Mouse (Mus musculus) heart, adult 9 months (tissue): ENCODE measurements at regions not wholly inside any gene's neighbourhood (a gene's known extent, or its start where the extent isn't known, plus 50 kb on each side); places are given as distances from the start of the nearest gene placed in this dataset.

ENCODE experiments used
- DNase-seq, 2 experiments: peaks; one replicate each; pipeline ENCODE4 v3.0.0; 2022; ENCODE audit warnings: low spot score in 2 of 2

DNA sequence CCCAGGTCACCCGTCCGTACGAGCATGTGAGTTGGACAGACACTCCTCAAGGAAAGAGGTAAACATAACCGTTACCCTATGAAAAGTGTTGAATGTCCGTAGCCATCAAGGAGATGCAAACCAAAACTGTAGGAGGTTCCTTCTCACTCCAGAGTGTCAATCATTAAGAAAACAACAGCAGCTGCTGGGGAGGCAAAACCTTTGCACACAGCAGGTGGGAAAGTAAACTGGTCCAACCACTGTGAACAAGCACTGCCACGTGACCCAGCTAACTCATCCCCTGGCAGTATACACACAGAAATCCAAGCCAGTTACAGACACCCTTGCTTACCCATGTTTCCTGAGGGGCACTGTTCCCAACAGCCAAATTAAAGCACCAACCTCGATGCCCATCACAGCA lies 54.7 kb upstream of the Irx5 start:
- no peak for DNase-seq

DNA sequence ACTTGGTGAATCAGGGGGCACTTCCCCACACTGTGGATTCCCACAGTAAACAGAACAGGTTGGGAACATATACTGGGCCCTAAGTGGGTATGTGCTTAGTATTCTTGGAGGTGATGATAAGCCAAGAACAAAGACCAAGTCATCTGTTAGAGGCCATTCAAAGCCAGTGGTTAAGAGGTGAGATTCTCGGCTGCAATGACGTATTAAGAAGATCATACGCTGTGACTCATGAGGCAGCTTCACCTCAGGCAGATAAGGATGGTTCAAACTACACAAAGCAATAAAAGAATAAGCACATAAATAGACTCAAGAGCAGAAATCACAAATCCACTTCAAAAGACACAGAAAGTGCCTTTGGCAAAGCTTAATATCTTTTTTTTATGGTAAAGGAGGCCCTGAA lies 56.4 kb upstream of the Irx5 start:
- DNase-seq: no peak

DNA sequence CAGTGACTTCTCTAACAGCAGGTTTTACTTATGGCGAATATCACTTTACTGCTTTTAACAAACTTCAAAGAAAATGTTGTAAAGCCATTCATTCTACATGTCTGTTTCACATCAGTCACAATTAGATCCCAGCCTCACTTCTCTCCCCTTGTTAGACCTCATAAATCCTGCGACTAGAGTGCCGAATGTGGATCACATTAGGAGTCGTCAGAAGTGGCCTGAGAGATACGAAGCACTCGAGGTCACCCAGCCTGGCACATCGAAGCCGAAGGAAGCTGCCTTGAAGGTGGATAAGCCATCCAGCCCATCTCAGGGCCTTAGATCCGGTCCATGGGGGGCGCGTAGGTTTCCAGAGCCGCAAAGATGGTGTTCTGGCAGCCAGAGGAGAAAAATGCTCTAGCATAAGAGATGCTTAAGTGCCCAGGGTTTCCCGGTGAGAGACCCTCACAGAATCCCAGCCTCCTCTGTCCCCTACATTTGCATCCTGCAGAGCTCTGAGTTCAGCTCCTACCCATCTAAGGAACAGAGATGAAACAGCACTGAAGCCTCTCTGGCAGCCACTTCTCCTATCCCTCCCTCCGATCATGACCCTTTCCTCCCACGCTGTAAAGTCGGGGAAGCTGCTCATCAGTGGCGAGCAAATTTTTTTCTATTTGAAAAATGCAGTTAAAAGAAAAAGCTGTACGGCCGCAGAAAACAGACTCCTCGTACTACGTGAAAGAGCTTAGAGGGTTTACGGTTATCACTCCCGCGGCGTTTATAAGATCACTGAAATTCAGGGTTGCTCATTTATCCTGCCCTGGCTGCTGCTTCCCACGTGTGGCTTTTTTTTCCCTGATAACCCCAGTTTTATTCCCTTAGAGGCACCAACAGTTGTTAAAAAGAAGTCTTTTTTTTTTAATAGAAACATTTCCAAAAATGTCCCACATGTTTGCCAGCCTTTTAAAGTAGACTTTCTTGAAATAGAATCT lies 70.3 kb upstream of the Irx5 start:
- no peak for DNase-seq

DNA sequence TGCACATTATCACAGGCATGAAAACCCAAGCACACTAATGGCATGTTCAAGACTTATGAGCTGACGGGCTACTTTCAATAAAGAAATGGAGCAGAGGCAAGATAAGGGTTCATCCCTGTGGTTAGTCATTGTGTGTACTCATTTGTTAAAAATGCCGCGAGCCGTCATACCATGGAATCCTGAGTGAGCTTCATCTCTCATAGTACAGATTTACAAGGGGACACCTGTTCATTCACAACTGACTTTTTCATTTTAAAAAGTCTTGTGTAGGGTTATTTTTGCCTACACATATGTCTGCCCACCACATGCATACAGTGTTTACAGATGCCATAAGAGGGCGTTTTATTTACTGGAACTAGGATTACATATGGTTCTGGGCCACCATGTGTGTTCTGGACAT lies 81.7 kb upstream of the Irx5 start:
- DNase-seq: no peak

DNA sequence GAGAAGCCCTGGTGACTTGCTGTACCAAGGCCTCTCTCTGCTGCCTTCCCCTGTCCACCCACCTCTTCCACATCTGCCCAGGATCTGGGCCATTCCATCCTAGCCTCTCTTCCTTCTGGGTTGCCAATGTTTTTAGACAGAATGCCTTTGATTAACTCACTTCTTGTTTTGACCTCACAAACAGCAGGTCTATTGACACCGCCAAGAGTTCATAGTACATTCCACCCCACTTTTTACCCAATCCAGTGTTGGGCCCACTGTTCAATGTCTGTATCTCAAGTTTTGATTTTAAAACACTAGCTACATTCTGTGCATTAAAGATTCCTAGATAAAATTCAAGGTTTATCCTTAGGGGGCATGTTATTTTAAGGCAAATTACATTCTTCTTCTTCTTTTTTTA lies 84.7 kb upstream of the Irx5 start:
- DNase-seq: no peak

DNA sequence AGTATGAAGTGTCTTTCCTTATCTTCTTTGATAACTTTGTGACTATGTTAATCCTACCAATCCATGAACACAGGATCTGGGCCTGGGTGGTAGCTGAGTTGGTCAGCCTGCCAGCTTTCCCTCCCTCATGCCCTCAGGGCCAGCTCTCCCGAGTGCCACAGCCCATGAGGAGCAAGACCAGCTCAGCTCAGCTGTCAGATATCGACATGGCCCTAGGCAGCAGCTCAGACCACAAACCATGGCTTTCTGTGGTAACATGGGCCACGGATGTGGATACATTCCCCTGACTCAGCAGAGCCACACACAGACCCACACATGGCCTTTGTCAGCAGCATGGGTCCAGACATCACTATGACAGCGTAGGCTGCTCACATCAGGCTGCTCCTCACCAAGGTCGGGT lies 85.4 kb upstream of the Irx5 start:
- no peak for DNase-seq

DNA sequence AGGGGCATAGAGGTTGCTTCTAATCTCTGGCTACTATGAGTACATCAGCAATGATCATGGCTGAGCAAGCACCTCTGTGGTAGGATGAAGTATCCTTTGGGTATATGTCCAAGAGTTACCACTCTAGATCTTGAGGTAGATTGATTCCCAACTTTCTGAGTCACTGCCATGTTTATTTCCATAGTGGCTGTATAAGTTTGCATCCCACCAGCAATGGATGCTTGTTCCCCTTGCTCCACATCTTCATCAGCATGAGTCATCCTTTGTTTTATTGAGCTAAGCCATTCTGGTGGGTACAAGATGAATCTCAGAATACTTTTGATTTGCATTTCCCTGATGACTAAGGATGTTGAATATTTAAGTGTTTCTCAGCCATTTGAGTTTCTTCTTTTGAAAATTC lies 86.8 kb upstream of the Irx5 start:
- no peak for DNase-seq

DNA sequence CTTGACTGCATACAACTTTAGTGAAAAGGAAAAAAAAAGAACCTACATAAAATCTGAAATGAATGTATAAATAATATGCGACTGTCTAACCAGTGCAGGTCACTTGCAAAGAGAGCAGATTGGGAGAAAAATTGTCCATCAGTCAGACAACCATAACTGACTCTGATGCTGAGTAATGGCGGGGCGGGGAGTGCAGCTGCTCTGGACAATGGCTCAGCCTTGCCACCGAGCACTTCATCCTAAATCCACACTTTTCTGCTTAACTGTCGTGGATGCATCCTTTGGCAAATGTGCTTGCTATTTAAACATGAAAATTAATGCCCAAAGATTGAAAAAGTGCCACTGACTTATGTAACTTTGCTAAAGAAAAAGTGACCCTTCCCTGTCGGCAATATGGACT lies 90.0 kb upstream of the Irx5 start:
- no peak for DNase-seq

DNA sequence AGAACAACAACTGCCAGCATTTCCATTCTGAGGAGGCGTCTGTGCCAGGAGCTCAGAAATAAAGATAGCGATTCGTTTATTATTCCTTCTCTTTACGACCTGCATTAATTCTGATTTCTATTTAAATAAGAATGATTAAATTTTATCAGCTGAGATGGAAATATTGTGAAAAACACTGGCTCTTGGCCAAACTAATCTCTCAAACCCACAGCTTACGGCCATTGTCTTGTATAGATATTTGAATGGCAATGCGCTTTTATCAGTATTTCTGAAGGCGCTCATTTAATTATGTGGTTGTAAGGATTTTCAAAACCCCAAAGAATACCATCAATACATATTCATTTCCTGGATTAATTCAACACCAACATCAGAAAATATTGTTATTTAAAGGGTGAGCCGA lies 97.4 kb upstream of the Irx5 start:
- no peak for DNase-seq

DNA sequence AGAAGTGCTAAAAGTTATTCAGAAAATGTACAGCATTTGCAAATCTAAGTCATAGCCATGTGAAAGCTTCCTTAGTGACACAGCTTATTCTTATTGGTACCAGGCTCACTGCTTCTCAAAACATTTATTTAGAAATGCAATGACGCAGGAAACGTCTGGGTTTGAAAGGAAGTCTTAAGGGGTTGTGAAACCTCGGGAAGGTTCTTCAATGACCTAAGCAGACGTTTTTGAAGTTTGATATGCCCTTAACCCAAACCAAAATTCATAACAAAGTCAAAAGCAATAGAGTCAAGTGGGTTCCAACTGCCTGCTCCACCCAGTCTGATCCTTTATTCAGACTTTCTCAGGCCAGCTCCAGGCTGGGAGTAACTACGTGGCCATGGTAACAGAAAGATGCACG lies 99.2 kb upstream of the Irx5 start:
- DNase-seq: no peak

DNA sequence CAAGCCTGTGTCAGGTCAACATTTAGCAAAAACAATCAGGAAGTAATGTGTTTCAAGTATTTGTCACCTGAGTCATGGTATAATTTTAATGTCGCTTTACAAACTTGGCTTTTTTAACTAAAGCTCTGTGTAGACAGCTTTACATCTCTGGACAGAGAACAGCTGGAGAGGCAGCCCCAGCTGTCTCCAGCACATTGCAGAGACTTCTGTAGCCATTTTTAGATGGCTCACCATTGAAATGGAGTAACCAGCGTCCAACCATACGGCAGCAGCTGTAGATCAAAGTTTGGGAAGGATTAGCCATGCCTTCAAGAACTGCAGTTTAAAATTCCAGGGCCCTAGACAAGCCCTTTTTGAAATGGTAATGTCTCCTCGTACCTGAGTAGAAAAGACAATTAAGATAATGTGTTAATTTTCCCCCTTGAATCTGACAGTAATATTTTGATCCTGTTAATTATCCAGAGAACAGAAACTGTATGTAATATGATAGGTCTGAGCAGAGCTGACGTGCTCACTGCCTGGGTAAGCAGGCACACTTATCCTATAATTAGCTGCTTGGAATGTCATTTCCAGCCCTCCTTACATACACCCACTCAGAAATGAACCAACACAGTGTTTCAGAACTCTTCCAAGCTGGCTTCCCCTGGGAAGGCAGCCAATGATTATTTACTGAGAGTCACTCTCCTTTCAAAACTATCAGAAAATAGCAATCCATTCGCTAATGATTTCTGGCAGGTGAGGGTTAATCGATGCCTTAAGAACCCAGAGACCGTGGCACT lies 104.6 kb upstream of the Irx5 start:
- no peak for DNase-seq

DNA sequence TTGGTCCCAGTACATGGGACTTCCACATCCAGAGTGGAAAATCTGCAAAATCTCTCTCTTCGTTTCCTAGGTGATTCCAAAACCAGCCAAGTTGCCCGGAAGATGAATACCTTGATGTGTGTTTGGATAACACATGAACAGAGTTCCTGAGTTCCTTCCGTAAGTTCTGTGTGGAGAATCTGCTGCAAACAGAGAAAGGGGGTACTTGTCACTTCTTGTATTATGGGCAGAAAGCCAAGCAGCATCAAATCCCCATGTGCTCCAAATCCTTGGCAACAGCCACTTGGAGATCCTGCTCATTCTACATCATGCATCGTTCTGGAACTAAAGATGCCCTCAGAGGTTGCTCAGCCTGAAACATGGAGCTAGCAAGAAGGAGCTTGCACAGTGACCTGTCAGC lies 111.1 kb upstream of the Irx5 start:
- no peak for DNase-seq

DNA sequence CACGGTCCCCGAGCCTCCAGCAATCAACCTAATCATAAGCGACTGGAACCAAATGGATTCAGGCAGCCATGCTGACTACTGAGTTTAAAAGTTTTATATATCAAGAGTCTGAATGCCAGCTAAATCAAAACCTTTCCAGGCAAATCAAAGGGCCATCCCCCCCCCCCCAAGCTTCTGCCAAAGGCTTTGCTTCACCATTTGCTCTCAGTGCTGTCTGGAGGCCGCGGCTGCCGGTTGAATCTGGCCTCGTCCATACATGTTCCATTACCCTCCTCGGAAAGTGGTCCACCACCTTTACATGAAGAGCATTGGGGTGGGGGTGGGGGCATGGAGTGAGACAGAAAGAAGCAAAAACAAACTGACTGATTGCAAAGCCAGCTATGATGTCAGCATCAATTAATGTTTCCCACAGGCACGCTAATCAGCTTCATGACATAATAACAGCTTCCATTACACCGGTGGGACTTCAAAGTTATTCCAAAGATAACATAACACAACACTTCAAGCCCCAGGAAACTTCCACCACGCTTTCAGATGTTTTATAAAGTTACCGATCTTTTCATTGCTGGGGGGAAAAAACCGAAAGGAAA lies 116.6 kb upstream of the Irx5 start:
- DNase-seq: no peak

DNA sequence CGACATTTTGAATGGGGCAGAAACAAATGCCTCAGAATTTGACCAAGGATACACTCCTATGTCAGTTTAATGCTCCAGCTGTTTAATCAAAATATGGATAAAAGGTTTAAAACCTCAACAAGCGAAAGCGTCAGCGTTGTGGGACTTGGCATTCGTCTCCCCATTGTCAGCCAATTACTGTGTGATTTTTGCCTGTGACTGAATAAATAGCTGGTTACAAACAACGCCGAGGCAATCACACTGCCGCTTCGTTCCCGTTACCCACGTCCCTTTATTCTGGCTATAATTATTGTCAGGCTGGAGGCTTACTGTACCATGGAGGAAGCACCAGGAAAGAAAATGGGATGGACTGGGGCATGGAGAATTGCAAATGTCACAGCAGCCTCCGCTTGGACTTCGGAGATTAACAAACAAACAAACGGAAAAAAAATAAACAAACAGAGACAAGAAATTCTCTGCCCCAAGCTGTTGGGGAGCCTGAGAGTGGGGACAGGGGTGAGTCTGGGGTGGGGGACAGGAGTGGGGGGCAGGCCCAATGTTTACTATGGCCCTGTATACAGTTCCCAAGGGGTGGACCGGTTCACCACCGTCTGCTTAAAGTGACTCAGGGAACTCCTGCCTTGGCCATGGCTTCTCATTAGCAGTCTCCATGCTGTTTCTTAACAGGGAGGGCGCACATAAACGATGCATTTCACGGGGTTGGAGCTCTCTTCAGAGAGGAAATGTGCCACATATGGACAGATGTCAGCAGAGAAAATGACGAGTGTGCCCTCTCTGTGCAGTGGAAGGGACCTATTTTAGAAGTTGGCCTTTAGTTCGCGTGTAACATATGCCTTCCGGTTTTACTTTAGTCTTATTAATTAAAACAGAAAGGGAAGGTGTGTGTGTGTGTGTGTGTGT lies 125.8 kb upstream of the Irx5 start:
- DNase-seq: no peak

DNA sequence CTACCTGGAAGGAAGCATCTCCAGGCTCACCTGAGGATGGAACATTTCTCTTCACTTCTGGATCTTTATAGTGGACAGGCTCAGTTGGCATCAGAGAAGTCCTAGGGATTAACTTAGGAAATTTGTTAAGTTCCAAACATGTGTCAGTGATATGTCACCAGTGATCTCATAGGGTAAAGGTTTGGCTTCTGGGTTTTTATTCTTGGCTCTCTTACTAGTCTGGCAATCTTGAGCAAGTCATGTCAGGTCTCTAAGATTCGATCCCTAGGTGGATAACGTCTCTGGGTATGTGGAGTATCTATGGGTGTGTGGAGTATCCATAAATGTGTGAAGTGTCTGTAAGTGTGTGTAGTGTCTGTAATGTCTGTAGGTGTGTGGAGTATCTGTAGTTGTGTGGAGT lies 127.9 kb upstream of the Irx5 start:
- DNase-seq: no peak

DNA sequence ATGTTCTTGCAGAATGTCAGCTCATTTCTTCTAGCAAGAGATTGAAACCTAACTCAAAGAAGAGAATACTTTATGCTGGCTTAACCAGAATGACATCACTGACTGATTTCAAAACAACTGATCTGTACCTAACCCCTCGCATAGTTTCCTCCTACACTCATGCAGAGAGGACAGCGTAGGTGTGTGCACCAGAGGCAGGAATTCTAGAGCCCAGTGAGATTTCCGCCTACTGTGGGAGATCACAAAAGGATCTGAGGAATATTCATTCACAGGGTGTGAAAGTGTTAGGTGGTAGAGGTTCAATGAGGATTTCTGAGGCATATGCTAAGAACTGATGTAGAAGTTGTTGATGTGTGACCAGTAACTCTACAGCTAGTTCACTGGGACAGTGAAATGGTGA lies 132.5 kb upstream of the Irx5 start:
- no peak for DNase-seq

DNA sequence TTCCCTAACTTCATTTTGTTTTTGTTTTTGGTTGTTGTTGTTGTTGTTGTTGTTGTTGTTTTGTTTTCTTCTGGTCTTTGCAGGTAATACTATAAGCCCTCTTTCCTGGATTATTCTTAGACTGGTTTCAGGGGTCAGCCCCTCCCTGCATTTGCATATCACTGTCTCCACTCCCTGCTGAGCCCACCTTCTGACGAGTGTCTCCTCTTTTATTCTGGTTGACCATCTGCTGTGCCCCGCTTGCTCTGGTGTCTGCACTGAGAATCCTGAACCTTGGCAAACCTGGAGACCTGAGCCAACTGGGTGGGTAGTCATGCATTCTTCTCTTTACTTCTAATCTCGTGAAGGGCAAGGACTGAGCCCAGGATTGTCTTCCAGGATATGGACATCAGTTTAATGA lies 134.4 kb upstream of the Irx5 start:
- DNase-seq: no peak

DNA sequence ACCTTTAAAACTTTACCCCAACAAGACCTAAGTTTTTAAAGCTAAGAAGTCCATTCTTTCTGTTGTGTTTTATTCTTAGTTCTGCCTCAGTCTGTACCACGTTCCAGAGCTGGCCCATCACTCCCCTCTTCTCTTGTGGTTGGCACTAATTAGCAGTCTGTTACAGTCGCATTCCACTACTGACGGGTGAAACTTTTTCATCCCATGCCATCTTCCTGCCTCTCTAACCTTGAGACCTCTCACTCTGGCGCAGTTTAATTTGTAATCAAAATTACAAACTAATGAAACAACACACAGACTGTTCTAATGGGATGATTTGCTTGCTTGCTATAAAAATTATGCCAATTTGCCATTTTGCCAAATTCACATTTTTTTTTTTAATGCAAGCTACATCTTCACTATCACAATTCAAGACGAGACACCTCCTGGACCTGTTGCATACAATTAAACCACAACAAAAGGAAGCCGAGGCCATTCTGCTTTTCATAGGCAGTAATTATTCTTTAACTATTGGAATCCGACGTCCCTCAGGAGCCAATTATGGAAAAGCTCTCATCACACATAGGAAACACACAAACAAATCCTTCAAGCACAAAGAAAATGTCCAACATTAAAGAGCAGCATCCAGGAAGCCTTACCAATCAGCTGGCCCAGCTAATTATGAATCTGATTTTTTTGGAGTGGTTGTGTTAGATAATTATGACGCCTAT lies 138.1 kb upstream of the Irx5 start:
- DNase-seq: no peak

DNA sequence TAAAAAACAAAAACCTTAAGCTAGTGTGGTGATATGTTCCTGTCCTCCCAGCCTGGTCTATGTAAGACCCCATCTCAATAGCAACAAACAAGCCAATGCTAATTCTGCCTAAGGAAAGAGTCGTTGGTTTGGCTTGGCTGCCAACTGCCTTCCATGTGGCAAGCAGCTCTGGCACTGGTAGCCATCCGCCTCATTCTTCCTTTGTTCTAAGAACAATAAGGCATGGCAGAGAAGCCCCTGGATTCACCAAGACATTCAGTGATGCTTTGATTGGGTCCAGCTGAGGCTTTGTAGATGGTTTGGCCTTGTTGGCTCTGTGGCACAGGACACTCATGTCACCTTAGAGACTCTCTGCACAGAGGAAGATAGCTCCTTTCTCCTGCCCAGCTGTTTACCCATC lies 139.9 kb upstream of the Irx5 start:
- DNase-seq: no peak

DNA sequence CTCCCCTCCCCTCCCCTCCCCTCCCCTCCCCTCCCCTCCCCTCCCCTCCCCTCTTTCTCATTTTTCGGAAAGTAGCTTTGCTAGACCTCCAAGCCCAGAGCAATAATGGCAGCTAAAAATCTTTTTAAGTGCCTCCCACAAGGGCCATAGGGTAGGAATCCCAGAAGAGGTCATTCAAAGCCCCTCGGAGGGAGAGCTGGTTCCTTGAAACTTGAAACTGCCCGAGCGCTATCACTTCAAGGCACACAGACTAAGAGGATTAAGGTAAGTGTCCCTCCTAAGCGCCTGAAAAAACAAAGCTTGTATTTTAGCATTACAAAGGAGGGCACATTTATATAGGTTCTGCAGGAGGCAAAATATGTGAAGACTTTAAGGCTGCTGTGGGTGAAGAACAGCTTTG lies 141.2 kb upstream of the Irx5 start:
- no peak for DNase-seq
